Mouse (Mus musculus) urinary bladder, postnatal 4 days (tissue): Measurements from ENCODE around the gene Olfr330.
A peak's percentile ranks its signal among the peaks of the same experiment; 100 is the strongest.
"Not testable (repeated sequence)": the region's sequence is repeated elsewhere in the genome, so short reads cannot be mapped to it uniquely, and the experiment has no call there.

Experiments used
- DNase-seq, 2 experiments: peaks; one replicate each; pipeline ENCODE4 v3.0.0; 2021 to 2022; ENCODE audit warnings: low spot score in 2 of 2

Olfr330 gene

DNA sequence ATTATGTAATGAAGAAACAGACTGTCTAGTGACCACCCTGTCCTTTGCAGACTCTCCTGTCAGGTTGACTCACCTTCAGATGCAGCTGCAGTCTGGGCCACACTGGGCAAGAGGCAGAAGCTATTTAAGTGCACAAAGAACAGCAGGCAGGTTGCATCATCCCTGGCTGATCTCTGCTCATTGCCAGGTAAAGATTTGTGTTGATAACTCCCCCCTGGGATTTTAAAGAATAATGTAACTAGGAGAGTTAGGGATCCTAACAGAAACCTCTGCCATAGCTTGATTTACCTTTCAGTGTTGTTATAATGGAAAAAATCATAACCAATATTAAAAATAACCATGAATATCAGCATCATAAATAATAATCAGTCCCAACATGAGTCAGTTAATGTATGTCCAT is at the start of gene Olfr330:
Gene Olfr330, minus strand, starts transcription at position 101 of the 400 bp plus-strand sequence.
- not testable (repeated sequence) for DNase-seq

DNA sequence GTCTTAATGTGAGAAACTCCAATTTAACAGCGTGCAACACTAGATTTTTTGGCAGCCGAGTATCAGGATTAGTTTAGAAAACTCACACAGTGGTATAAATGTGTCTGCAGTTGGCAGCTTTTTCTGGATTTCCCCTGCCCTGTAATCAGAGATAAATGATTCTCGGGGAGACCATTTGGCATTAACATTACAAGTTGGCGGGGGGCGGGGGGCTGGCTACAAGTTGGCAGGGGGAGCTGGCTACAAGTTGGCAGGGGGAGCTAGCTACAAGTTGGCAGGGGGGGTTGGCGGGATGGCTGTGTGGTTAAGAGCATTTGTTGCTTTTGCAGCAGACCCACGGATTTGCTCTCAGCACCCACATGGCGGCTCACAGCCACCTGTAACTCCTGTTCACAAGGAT is 44.0 kb upstream of the Olfr330 start:
- DNase-seq: no peak

DNA sequence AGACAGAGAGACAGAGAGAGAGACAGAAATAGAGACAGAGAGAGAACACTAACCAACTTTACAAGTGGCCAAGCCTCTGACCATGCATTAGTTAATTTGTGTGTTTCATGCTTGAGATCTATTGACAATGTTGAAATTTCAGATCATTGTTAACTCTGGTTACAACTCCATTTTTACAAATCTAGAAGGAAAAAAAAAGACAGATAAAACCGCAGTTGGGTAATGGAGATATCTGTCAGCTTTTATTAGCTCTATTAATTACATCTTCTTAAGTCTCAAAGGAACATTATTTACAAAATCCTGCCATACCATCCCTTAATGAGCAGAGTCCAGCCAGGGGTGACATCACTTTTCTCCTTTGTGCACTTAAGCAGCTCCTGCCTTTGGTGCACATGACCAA is 42.8 kb upstream of the Olfr330 start, which contains the start of gene Olfr325:
Gene Olfr325, plus strand, starts transcription at position 301 of the 400 bp plus-strand sequence.
- DNase-seq: no peak

DNA sequence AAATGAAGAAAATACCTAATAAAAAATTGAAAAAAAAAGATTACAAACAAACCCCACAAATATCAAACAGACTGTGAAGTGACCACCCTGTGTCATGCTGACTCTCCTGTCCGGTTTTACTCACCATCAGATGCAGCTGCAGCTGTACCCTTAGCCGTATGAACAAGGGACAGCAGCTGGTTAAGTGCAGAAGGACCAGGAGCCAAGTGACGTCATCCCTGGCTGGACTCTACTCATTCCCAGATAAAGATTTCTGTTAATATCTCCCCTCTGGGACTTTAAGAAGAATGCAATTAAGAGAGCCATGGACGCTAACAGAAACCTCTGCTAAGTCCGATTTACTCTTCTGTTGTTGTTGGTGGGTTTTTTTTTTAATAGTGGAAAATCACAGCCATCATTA is 35.8 kb upstream of the Olfr330 start, which contains the start of gene Olfr224:
Gene Olfr224, minus strand, starts transcription at position 149 of the 400 bp plus-strand sequence.
- no peak for DNase-seq

DNA sequence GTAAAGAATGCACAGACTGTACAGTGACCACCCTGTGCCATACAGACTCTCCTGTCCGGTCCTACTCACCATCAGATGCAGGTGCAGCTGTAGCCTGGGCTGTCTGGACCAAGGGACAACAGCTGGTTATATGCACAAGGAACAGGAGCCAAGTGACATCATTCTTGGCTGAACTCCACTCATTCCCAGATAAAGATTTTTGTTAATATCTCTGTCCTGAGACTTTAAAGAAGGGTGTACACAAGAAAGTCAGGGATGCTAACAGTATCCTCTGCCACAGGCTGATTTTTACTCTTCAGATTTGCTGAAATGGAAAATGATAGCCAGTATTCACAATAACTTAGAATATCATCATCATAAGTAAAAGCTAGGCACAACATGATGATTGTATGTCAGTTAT is 20.9 kb upstream of the Olfr330 start, which contains the start of gene Olfr328:
Gene Olfr328, minus strand, starts transcription at position 101 of the 400 bp plus-strand sequence.
- no peak for DNase-seq

DNA sequence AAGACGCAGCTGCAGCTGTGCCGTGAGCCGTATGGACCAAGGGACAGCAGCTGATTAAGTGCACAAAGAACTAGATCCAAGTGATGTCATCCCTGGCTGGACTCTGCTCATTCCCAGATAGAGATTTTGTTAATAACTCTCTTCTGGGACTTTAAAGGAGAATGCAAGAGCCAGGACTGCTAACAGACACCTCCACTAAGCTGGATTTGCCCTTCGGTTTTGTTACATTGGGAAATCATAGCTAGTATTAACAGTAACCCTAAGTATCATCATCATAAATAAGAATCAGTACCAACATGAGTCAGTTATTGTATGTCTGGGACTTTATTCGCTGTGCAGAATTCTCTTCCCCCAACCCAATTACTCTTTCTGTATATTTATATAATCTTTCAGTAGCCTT is 11.7 kb upstream of the Olfr330 start, which contains the start of gene Olfr329-ps:
Gene Olfr329-ps, minus strand, starts transcription at position 101 of the 400 bp plus-strand sequence.
- DNase-seq: no peak

DNA sequence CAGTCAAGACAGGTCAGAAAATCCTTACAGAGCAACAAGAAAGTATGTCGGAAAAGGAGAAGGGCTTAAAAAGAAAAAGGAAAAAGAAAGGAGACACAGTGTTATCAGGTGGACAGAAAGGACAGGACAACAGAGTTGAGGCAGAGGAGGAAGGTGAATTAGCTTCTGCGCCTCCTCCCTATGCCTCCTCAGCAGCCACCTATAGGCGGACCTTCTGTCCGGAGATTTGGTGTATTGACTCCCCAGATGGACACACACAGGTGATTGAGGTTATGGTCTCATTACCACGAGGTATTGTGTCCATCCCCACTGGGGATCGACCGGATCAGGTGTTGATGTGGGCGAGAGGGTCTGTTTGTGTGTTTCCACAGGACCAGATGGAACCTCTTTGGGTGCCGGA is 14.9 kb downstream of the Olfr330 start:
- peak; percentile 46 to 80 for DNase-seq

DNA sequence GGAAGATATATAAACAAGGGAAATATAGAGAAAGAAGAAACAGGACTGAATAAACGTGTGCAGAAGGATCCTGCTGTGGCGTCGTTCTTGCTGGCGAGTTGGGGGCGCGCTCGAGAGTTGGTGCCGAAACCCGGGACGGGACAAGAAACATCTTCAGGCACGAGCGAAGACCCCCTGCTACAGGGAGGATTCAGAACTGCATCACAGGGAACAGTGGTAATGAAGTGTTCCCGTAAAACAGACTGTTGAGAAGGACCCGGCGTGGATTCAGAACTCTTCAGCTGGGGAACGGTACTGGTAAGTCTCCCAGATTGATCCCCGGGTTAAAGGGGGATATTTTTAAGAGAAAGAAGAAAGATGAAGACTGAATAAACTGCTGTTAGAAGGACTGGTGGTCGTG is 15.7 kb downstream of the Olfr330 start:
- DNase-seq: peak; percentile 85 to 100

DNA sequence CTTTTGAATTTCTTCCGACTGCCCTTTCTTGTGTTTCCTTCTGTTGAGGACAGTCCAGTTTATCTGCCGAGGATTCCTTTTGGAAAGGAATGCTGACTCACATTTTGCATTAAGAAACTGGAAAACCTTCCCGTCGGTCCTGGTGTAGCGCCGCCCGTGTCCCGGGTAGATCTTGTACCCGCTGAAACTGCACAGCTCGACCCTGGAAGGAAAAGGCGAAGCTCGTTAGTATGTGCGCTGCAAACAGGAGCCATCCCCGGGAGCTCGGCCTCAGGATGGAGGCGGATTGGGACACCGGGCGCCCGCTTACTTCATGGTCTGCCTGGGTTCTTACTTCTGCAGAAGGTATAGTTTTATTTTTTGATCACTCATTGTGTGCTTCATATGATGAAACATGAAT is 25.6 kb downstream of the Olfr330 start:
- not testable (repeated sequence) for DNase-seq

DNA sequence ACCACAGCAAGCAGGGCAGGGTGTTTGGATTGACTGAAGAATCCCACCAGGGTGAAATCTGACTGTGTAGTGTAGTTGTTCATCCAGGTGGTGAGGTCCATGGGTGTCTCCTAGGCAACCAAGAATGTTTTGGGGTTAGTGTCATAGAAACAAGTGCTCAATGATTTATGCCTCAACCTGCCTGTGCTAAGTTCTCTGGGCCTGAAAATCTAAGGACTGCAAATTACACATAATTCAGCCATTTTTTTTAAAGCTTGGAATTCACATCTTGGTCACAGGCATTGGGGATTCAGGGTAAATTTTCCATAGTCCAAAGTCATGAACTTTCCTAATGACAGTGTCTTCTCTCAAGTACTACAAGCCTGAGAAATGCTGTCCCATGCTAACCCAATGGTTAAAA is 32.2 kb downstream of the Olfr330 start, which contains the start of gene Olfr331:
Gene Olfr331, minus strand, starts transcription at position 101 of the 400 bp plus-strand sequence.
- DNase-seq: not testable (repeated sequence)

DNA sequence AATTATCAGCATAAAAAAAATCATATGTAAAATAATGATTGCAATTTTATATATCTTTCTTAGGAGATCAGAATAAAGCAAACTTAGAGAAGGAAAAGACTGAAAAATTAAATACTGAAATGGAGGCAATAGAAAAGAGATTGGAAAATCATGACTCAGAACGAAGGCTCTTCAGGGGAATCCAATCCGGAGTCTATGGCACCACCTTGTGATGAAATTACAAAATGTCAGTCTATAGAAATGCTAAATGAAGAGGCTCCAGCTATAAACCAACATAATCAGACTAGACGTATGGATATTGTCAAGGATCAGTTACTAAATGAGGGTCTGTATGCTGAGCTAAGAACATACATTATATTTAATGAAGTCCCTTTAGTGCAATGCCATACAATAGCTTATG is 35.3 kb downstream of the Olfr330 start:
- no peak for DNase-seq

DNA sequence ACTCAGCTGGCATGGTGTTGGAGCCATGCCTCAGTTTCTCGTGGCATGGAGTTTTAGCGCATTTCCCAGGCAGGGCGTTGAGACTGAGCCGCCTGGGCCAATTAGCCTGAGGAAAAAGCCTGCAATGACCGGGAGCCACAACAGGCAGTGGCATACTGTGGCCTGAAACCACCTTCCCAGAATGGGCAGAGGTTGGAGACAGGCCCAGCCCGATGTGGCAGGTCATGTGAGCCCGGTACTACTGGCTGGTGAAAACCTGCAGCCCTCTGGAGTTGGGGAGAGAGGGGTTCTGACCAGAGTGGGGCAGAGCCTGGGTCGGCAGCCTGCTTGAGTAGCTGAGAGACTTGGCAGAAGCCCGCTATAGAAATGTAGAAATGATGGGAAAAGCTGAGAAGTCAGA is 35.9 kb downstream of the Olfr330 start:
- no peak for DNase-seq

DNA sequence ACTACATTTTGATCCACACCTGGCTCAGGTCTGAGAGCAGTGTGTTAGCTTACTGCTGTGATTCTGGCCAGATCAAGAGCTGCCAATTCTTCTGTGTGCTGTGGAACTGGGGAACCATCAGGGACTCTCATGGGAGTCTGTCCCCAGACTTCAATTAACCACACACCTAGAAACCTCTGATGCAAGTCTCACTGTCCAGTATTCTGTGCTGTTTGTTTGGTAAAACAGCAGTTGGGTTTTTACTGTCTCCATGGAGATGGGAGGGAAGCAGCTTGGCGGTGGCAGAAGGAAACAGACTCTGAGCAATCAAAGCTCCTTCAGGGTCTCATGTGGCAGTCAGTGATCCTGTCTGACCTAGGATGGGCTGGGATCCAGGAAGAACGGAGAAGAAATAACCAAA is 42.2 kb downstream of the Olfr330 start, which contains the start of gene Olfr332:
Gene Olfr332, minus strand, starts transcription at position 101 of the 400 bp plus-strand sequence.
- no peak for DNase-seq
